Mouse (Mus musculus) gastrocnemius, postnatal 14 days (tissue): ENCODE data around the gene Ptprg. TPM values are rescaled to one million over a fixed set of nuclear protein-coding genes. Genes with fewer than 3 reads are reported as not detected.
A peak's percentile ranks its signal among the peaks of the same experiment; 100 is the strongest.

Experiments used
- DNase-seq: peaks from one replicate; pipeline ENCODE4 v3.0.0; 2021; ENCODE audit warnings: mixed read lengths
- intact Hi-C: fragments of 180-260 bp; cut with DNase I; formaldehyde crosslinking; loops from one replicate; pipeline ENCODE4 v1.15.1; 2025; ENCODE audit warnings: low total_unique reads
- total RNA-seq, 2 experiments: library from RNA; stranded (reverse); gene quantifications; 2 replicates each; pipeline ENCODE4 v1.2.3; 2021

Ptprg gene
- total RNA-seq, 2 experiments from 2014 or later: 31.2 to 34.5 TPM

DNA sequence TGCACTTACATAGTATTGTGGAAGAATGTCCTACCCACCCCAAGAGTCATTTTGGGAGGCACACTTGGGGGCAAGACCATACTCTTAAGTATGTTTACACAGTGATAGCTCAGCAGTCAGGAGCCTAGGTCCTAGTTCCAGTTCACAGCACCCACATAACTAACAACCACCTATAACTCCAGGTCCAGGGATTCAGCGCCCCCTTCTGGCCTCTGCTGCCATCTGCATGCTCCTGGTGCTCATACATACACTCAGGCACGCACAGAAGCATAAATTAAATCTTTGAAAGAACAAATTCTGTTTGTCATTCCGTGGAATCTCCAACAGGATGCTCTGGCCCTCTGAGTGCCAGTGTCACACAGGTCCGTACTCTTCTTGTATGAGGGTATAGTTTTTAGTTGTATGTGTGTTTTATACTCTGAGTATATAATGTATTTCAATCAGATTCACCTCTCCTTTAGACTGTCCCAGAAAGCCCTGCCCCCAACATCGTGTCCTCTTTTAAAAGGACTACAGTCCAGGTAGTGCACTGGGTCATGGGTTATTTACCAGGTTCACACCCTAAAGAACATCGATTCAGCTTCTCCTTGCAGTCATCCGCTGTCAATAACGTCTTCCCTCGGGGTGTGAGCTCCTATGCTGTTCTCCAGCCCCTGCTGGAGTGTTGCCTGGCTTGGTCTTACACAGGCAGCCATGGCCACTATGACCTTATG lies 157.2 kb downstream of the Ptprg start:
- intact Hi-C loops: no loop called here

DNA sequence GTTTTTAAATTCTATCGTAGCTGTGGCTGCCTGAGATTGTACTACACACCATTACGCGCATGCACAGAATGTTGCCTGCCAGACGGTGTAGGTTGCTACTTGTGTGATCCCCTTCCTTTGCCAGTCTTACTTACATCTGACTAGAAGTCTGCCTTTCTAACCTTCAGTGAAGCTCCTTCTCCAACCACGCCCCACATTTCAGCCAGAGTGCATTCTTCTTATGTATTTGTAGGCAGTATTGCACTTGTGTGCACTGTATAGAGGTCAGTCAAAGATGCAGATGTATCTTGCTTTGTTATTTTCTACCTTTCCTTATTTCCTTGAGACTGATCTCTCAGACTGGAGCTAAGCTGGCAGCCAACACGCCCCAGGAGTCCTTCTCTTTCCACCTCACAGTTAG lies 158.8 kb downstream of the Ptprg start:
- intact Hi-C loops: no loop called here
- DNase-seq: no peak

More for the DNA sequence above, 157.2 kb downstream of the Ptprg start:
- no peak for DNase-seq

DNA sequence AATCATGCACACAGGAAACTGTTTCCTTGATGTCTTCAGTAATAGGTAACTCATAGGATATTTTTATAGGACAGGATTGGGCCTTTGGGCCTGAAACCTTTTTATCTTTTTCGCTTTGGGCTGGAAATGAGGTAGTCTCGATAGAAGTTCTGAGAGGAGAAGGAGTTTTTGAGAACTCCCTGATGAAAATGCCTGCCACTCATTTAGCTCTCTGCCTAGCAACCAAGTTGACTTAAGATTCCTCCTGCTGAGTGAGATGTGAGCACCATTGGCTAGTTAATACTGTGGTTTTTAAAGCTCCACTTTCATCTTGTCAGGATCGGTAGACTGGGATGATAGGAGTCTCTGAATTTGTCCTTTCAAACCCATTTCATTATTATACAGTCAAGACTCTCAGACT lies 162.9 kb downstream of the Ptprg start:
- no peak for DNase-seq
- intact Hi-C loops: no loop called here

DNA sequence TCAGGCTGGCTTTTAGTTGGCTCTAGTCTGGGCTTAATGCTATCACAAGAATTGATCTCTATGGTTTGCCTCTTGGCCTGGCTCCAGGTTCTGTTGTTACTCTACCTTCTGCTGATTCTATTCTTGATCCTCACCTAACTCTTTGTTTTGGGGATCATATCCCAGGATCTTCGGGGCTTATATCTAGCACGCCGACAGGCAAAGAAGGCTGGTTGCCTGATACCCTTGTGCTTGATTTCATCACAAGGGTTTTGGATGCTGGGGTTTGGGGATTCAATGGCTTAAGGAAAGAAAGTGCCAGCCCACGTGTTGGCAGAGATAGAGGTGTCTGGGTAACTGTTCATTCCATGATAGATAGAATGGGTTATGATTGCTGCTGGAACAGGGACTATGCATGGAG lies 164.9 kb downstream of the Ptprg start:
- DNase-seq: no peak
- intact Hi-C loops: no loop called here

DNA sequence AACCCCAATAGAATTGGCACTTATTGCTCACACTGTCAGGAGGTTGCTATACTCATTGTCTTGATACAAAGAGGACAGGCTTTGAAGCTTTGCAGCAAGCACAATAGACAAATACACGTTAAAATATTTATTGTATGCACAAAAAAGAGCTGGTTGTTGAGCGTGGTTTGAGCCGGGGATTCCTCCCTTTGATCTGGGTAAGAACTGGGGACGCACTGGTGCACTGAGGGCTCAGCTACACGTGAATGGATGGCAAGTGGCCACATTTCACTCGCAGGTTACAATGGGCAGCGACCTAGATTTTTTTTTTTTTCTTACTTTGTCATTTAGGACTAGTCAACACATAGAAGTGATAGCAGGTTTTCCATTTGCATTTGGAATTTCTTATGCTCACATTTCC lies 165.9 kb downstream of the Ptprg start:
- DNase-seq: no peak
- intact Hi-C loops: no loop called here

DNA sequence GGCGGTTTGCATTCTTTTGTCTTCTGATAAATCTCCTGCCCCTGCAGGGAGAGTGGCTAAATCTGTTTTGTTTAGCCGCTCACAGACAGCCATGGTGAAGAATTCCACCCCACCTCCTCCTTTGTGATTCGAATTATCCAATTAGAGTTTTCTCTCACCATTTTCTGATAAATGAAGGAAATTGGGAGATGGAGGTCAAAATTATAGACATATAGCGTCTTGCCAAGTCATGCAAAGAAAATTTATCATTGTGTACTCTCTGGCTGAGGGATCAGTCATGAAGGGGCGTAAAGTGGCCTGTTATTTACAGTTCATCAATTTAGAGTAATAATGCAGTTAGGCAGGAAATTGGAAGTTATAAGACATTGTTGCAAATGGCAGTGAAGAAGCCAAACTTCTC lies 168.8 kb downstream of the Ptprg start:
- intact Hi-C loops: no loop called here
- DNase-seq: no peak

DNA sequence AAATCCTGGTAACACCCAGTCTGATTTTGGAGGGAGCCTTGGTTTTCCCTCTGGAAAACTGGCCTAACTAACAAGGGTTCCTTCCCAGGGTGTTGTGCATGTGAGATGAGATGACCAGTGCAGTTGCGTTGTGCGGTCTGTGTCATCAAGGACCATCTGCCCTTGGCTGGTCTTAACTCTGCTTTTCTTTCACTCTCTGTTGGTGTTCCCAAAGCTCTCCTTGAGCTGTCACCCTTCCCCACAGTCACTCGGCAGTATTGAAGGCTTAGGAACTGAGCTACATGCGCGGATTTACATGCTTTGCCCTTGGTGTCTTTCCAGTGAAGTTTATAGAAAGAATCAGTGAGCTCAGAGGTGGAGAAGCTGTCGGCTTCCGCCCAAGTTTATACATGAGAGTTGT lies 170.5 kb downstream of the Ptprg start:
- DNase-seq: no peak
- intact Hi-C loops: no loop called here

DNA sequence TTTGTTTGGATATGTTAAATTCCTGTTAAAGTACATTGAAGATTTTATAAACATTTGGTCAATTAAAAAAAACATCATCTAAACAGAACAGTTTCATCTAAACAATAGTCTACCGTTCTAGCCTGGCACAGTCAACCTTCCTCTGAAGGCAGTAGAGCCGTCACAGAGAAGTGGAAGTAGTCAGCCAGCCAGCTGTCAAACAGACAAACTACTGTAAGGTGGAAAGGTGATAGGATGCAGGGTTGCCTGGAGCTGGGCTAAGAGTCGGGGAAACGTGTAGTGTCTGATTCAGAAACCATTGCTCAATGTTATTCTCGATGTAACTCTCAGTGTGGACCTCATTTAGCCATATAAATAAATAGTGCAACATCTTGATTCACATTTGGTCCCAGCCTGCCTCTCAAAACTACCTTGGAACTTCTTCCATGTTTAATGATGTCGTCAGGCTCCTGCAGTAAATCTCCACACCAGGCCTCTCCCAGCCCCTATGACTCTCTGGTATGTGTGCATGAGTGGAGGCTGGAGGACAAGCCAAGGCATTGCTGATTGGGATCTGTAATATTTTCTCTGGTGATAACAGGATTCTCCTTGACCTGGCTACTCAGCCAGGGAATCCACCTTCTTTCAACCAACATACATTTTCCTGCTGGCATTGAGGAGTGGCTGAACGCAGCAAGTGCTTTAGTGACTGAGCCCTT lies 178.0 kb downstream of the Ptprg start:
- DNase-seq: no peak
- intact Hi-C loops: no loop called here

DNA sequence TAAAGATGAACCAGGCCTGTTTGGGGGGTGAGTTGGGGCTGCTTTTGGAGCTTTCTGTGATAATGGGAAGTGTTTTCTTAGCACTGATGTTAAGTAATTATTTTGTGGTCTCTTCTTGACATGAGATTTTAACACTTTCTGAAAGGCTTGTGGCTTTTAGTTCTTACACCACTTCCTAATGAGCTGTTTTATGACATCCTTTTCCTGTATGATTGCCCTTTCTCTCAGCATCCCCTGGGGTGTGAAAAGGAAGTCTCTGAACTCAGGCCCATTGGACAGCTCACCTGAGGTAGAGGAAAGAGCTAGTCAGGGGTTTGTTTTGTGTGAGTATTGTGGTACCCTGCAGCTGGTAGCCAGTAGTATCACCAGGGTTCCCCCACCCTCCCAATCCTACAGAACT lies 179.0 kb downstream of the Ptprg start:
- DNase-seq: no peak
- intact Hi-C loops: no loop called here

DNA sequence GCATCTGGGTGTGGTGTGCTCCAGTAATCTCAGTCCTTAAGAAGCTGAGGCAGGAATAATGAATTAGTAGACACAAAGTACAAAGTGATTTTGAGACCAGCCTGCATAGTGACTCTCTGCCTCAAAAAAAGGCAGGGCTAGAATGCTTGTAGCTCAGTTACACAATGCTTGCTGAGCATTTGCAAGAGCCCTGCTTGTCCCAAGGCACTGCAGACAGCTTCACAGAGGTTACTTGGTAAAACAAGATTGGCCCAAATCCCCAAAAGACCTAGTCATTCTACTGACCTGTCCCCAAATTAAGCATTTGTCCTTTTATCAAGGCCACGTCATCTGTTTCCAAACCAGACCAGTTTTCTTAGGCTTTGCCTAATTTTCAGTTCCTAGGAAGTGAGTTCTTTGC lies 190.4 kb downstream of the Ptprg start:
- intact Hi-C loops: no loop called here
- no peak for DNase-seq

DNA sequence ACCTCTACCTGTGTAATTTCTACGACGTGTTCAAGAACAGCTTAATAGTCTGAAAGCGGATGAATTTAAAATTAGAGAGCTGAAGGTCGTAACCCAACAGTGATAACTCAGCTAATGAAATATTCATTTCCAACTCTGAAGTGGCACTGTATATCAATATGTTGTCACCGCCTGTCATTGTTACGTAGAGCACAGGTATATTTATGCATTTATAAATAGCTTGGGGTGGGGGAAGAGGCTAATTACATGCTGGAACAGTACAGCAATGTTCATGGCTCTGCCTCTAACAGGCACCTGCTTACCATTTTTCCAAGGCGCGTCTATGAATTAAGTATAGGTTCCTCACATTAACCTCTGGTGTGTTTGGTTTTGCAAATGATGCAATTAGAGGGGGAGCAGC lies 199.3 kb downstream of the Ptprg start:
- intact Hi-C loops: no loop called here
- DNase-seq: no peak

DNA sequence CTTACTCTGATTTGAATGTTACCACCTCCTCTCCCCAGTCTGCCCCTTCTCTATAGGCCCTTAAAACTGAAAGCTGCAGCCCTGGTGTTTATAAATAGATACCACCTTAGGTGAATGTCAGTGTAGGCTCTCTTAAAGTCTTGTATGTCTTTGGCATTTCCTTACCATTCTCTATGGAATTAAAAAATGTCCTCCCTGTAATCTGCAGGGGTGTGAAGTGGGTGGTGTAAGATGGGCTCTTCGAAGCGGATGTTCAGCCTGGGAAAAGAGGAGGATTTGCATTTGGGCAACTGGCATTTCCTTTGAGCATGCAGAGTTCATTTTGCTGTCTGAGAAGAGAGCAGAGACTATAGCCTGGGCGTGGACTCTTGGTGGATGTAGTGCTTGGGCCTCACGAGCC lies 201.3 kb downstream of the Ptprg start:
- intact Hi-C loops: no loop called here
- no peak for DNase-seq

DNA sequence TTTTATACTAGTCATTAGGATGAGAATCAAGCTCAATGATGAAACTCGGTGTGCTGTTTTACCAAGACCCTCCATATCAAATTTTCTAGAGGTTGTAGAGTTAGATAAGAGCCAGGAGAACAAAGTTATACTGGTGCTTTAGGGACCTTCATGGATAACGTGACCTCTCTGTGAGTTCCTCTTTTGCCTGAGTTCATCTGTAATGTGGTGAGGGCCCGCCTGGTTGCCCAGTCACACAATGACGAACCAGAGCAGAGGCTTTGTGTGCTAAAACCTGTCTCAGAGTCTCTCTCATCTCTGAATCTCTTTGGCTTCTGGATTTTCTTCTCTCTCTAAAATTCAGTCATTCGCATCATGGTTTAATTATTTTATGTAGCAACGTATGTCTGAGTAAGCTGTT lies 204.9 kb downstream of the Ptprg start:
- intact Hi-C loops: no loop called here
- DNase-seq: no peak

DNA sequence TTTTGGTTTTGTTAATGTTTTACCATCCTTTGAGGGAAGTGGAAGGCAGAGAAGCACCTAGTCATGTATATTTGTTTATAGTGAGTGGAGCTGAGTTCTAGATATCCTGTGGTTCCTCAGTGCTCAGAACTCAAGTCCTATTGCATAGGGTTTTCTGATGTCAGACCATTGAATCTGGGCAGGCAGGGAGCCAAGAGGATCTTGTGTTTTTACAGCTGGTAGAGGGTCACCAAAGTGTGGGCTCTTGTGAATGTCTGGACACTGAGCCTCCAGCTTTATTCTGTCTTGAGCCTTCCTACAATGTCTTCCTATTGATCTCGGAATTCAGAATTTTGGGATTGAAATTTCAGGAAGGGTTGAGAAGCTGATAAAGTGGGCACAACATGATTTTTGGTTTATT lies 206.0 kb downstream of the Ptprg start:
- intact Hi-C loops: no loop called here
- DNase-seq: no peak

DNA sequence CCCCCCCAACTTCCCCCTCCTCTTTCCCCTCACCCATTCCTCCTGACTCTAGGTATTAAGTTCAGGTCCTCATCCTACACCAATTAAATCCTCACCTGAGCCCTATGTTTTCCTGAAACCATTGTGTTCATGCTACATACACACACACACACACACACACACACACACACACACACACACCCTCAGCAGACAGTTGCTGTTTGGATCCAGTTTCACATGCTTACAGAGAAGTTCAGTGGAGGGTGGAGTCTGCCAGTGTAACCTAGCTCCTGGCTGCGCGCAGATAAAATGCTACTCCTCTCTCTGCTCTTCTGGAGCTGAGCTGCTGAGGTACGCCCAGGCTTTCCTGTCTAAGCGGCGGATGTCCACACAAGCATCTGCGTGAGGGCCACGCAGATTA lies 209.7 kb downstream of the Ptprg start:
- intact Hi-C loops: no loop called here
- DNase-seq: no peak

DNA sequence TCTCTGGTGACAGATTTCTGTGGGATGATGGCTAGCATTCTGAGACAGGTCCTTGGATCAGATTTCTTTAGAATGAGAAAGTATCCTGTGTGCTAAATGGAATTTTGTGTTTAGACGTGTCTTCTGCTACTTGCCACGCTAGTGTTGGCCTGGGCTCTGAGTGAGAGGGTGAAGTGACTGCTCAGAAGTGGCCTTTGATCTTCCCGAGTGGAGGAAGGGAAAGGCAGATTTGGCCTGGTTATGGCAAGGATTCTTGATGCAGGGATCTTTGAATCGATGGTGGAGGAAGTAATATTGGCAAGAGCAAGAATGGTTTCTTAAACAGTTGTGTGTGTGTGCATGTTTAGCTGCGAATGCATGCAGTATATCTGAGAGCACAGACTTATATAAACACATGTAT lies 219.4 kb downstream of the Ptprg start:
- intact Hi-C loops: no loop called here

DNA sequence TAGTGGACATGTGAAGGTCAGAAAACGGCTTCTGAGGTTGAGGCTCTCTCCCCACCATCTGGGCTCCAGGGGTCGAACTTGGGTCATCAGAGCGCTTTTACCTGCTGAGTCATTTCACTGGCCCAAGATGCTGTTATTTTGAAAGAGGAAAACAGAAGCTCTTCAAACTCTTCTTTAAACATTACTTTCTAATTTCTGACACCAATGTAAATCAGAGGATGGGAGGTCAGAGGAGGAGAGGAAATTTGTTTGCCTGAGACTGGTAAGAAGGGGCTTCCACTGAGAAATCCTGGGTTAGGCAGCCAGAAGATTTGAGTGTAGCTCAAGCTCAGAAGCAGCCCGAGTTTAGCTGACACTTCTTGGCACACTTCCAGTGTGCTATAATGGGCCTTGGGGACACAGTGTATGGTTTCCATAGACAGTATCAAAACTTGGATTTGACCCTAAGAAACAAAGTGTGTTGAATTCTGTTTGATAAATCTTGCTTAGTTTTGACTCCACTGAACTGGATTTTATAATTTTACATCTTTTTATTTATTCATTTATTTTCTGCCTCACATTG lies 221.2 kb downstream of the Ptprg start:
- intact Hi-C loops: no loop called here
- no peak for DNase-seq

More for the DNA sequence above, 219.4 kb downstream of the Ptprg start:
- no peak for DNase-seq

DNA sequence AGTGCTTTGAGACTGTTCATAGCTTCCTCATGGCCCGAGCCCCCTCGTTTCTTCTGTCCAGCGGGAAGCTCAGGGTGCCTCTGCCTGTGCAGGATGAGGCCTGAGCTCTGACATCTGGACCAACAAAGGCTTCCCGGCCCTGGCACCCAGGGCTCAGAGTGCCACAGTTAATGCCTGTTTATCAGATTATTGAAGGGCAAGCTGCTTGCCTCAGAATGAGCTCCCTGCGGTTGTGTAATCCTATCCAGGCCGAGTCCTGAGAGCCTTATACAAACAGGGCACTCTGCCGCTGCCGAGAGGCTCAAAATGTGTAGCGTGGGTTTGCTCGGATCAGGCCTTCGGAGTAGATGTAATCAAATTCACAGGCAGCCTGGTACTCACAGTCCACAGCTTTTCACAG lies 221.9 kb downstream of the Ptprg start:
- DNase-seq: peak; percentile 21
- intact Hi-C loops: no loop called here

DNA sequence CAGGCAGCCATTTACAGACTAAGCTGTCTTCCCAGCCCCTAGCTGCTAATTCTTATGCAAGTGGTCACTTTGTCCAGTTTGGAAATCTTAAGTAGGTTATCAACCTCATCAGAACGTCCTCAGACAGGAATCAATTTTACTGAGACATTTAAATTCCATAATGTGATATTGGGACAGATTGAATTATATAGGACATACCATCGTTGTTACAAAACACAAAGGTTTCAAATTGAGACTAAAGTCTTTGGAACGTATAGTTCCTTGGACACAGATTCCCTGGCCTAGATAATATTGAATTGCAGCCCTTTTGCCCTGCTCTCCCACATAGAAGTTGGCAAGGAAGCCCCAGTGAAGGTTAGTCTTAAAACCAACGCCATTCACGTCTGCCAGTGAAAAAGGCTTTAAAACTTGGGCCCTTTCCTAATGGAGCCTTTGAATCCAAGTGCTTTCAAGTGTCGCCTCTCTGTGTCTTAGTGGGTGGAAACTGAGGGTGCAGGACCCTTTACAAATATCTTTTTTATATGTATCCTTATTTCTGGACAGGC lies 222.7 kb downstream of the Ptprg start:
- intact Hi-C loops: no loop called here
- no peak for DNase-seq

DNA sequence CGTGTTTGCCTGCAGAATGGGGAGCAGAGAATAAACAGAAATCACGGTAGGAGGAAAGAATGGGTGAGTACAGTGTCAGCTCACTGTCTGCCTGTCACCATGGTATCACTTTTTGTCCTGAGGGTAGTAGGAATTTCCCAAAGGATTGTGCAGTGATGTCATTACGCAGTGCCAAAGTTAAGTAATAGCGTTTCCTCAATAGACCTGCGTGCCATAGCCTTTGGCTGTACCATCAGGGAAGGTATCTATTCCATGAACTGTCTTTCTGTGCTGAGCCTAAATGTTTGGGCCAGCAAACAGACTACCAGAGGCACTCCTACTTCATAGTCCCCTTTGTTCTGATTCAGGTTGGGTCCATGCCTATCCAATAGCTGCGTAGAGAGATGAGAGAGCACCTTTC lies 223.2 kb downstream of the Ptprg start:
- intact Hi-C loops: no loop called here
- DNase-seq: no peak

DNA sequence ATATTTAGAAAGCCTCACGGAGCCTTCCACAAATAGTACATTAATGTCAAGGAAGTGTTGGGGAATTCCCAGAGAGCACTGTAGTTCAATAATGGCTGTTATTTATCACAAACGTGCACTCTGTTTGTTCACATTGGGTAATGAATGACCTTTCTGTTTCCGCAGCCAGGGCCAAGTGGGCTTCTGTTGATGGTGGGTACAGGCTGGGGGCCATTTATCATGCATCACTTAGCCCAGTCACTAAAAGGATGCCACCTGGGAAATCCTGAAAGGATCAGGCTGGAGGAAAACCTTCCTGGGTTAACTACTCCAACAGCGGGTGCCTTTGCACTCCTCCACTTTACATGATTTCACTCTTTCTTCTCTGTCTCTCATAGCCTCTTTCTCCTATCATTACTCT lies 237.9 kb downstream of the Ptprg start:
- intact Hi-C loops: no loop called here
- no peak for DNase-seq
